Mouse (Mus musculus): ENCODE data around the gene Tmem59l. TPM values are rescaled to one million over a fixed set of nuclear protein-coding genes. Genes with fewer than 3 reads are reported as not detected.

The Tmem59l gene
- polyA plus RNA-seq, 1 experiment from 2014 or later = 3.0 TPM

DNA sequence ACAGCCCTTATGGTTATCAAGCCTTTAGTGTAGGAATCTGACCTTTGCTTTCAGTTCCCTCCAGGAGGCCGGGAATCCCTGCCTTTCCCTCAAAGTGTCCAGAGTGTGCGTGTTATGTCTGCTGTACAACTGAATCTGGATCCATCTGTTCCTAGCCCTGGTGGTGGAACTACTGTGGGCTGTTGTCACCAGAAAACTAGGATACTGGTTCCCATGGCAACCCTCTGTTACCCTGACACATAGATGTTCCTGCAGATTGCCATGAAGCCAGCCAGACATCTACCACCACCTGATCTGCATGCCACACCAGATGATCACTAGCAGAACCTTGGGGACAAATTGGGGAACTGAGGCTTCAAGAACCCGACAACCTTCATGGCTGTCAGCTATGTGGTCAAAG lies 5.2 kb downstream of the Tmem59l start:
- Histone ChIP-seq H3K27me3 (ENCODE audit: insufficient read depth, low read length) (peaks cover 14% of the 10 kb centered on the region), H3K36me3 (ENCODE audit: insufficient read depth, low read length) (no peaks in the 10 kb centered on the region), H3K27ac (no peak overlapping the region), H3K9me3 (replicated peaks; ENCODE audit: low read length) (no peaks in the 10 kb centered on the region), H3K4me2 (ENCODE audit: low read length) (no peak overlapping the region), H3K4me3 (replicated peaks; ENCODE audit: low read depth, low read length) (no peak overlapping the region), H3K4me1 (replicated peaks; ENCODE audit: insufficient read depth, low read length) (0 out of 2 replicates have a peak, but pooled peaks cover 3% of the 10 kb centered on the region), H3K9ac (ENCODE audit: low read depth, low read length) (no peak overlapping the region)
- TF ChIP-seq CTCF (IDR thresholded peaks at IDR 0.05; ENCODE audit: low read depth) = no peak
- ATAC-seq (replicated peaks; ENCODE audit: low FRiP score, low read depth) (no peak), DNase-seq (ENCODE audit: low spot score) (no peak)
- WGBS = 75% methylated on average over 3 of the region's 3 CpGs

- peak overlapping the region; percentile 89; the same call in 1 of the 2 replicates for H3K9ac ChIP-seq (ENCODE audit: low read depth, low read length)
- peak; percentile 61 for DNase-seq (ENCODE audit: low spot score)
Observed at GRCm38 (mm10) chr8:70477269-70477982, 9.7 kb downstream of the Tmem59l start.

GRCm38 (mm10) chr8:70476333-70477268 lies 10.6 kb downstream of the Tmem59l start, which contains the start of gene Klhl26:
Gene Klhl26 (minus strand): TSS chr8:70476968.
- Histone ChIP-seq H3K27ac (peak within 1 kb of the TSS; percentile 55), H3K36me3 (ENCODE audit: insufficient read depth, low read length) (no peaks in the 10 kb centered on the region), H3K9ac (ENCODE audit: low read depth, low read length) (peak within 1 kb of the TSS; percentile 89), H3K9me3 (replicated peaks; ENCODE audit: low read length) (no peaks in the 10 kb centered on the region), H3K4me3 (replicated peaks; ENCODE audit: low read depth, low read length) (peak within 1 kb of the TSS; percentile 76), H3K4me1 (replicated peaks; ENCODE audit: insufficient read depth, low read length) (0 out of 2 replicates have a peak, but pooled peaks cover 7% of the 10 kb centered on the region), H3K27me3 (ENCODE audit: insufficient read depth, low read length) (no peaks in the 10 kb centered on the region), H3K4me2 (ENCODE audit: low read length) (peak within 1 kb of the TSS; percentile 83)
- TF ChIP-seq CTCF (IDR thresholded peaks at IDR 0.05; ENCODE audit: low read depth) = no peak
- peak; percentile 92 for ATAC-seq (replicated peaks; ENCODE audit: low FRiP score, low read depth)
- under 1% methylated on average over 53 of the region's 53 CpGs for WGBS
- peak; percentile 98 for DNase-seq (ENCODE audit: low spot score)

More at GRCm38 (mm10) chr8:70477269-70477982, 9.7 kb downstream of the Tmem59l start:
- Histone ChIP-seq H3K9me3 (replicated peaks; ENCODE audit: low read length) (no peaks in the 10 kb centered on the region), H3K4me2 (ENCODE audit: low read length) (peak overlapping the region; percentile 83), H3K4me1 (replicated peaks; ENCODE audit: insufficient read depth, low read length) (0 out of 2 replicates have a peak, but pooled peaks cover 7% of the 10 kb centered on the region), H3K27me3 (ENCODE audit: insufficient read depth, low read length) (no peaks in the 10 kb centered on the region), H3K4me3 (replicated peaks; ENCODE audit: low read depth, low read length) (peak overlapping the region; percentile 76), H3K36me3 (ENCODE audit: insufficient read depth, low read length) (no peaks in the 10 kb centered on the region), H3K27ac (peak overlapping the region; percentile 54)
- no peak for TF ChIP-seq CTCF (IDR thresholded peaks at IDR 0.05; ENCODE audit: low read depth)
- ATAC-seq (replicated peaks; ENCODE audit: low FRiP score, low read depth) = peak; percentile 57
- WGBS = 4% methylated on average over 21 of the region's 21 CpGs

- no peak for TF ChIP-seq CTCF (IDR thresholded peaks at IDR 0.05; ENCODE audit: low read depth)
- ATAC-seq (replicated peaks; ENCODE audit: low FRiP score, low read depth) (no peak), DNase-seq (ENCODE audit: low spot score) (no peak)
- Histone ChIP-seq H3K36me3 (ENCODE audit: insufficient read depth, low read length) (no peaks in the 10 kb centered on the region), H3K27ac (no peak overlapping the region), H3K9me3 (replicated peaks; ENCODE audit: low read length) (no peaks in the 10 kb centered on the region), H3K4me3 (replicated peaks; ENCODE audit: low read depth, low read length) (no peak overlapping the region), H3K9ac (ENCODE audit: low read depth, low read length) (no peak overlapping the region), H3K27me3 (ENCODE audit: insufficient read depth, low read length) (no peaks in the 10 kb centered on the region), H3K4me2 (ENCODE audit: low read length) (no peak overlapping the region), H3K4me1 (replicated peaks; ENCODE audit: insufficient read depth, low read length) (peaks cover 9% of the 10 kb centered on the region; the same call in 1 of the 2 replicates)
- WGBS = 100% methylated on average over 7 of the region's 7 CpGs
Observed at GRCm38 (mm10) chr8:70471856-70472255, 15.3 kb downstream of the Tmem59l start.

- peaks cover 8% of the 10 kb centered on the region; the same call in 1 of the 2 replicates for H3K4me1 ChIP-seq (replicated peaks; ENCODE audit: insufficient read depth, low read length)
- TF ChIP-seq CTCF (IDR thresholded peaks at IDR 0.05; ENCODE audit: low read depth) = no peak
- H3K27ac ChIP-seq = no peak overlapping the region
- H3K9ac ChIP-seq (ENCODE audit: low read depth, low read length) = no peak overlapping the region
- no peak overlapping the region for H3K4me3 ChIP-seq (replicated peaks; ENCODE audit: low read depth, low read length)
- 73% methylated on average over 2 of the region's 2 CpGs for WGBS
- DNase-seq (ENCODE audit: low spot score) = no peak
- no peak overlapping the region for H3K4me2 ChIP-seq (ENCODE audit: low read length)
- H3K9me3 ChIP-seq (replicated peaks; ENCODE audit: low read length) = no peaks in the 10 kb centered on the region
- H3K36me3 ChIP-seq (ENCODE audit: insufficient read depth, low read length) = 0 out of 2 replicates have a peak, but pooled peaks cover 2% of the 10 kb centered on the region
- ATAC-seq (replicated peaks; ENCODE audit: low FRiP score, low read depth) = no peak
- no peaks in the 10 kb centered on the region for H3K27me3 ChIP-seq (ENCODE audit: insufficient read depth, low read length)
Observed at GRCm38 (mm10) chr8:70469938-70470337, 17.2 kb downstream of the Tmem59l start.

All from kidney, postnatal 0 days (tissue).